13 mouse cellular contexts compared by ENCODE assay signal in genomic region chr1:172018336-172019311, GRCm38 (mm10). TPM values are rescaled to one million over a fixed set of nuclear protein-coding genes. Genes with fewer than 3 reads are reported as not detected.
DNase-seq lines count a peak whose midpoint lies in the region; ATAC-seq lines count a peak whose summit lies in the region.
"Had no signal": no experiment of that assay in that cellular context is flagged by ENCODE, and none has a peak within 500 bp of the region (broad histone marks: within the 10 kb centered on the region; RNA-seq: fewer than 3 reads in every experiment).

No protein-coding gene starts in this region.

- H3K4me2 ChIP-seq in forebrain, embryonic 11.5 days (ENCODE audit: low read depth, low read length, severe bottlenecking) = peak overlapping the region; percentile 9; the same call in 1 of the 2 replicates
- H3K4me2 ChIP-seq in intestine, embryonic 14.5 days (ENCODE audit: low read length) = no peak overlapping the region
- peak overlapping the region; percentile 43 for H3K4me2 ChIP-seq in neural tube, embryonic 13.5 days

- no peaks in the 10 kb centered on the region for H3K9me3 ChIP-seq in embryonic facial prominence, embryonic 10.5 days
- no peaks in the 10 kb centered on the region for H3K9me3 ChIP-seq in forebrain, embryonic 11.5 days (ENCODE audit: control insufficient read depth, low read length)
- H3K9me3 ChIP-seq in intestine, embryonic 14.5 days (ENCODE audit: control insufficient read depth, low read length) = no peaks in the 10 kb centered on the region
- H3K9me3 ChIP-seq in neural tube, embryonic 13.5 days = no peaks in the 10 kb centered on the region

- H3K4me3 ChIP-seq in embryonic facial prominence, embryonic 10.5 days = 0 out of 2 replicates have a peak overlapping the region, but pooled peaks have one; percentile 21
- no peak overlapping the region for H3K4me3 ChIP-seq in forebrain, embryonic 11.5 days (ENCODE audit: low read depth, low read length)
- H3K4me3 ChIP-seq in intestine, embryonic 14.5 days (ENCODE audit: low read depth, low read length) = no peak overlapping the region
- no peak overlapping the region for H3K4me3 ChIP-seq in neural tube, embryonic 13.5 days
- H3K4me3 ChIP-seq: myocyte had no signal

- WGBS in embryonic facial prominence, embryonic 10.5 days = 81% methylated on average over 9 of the region's 9 CpGs
- WGBS in forebrain, embryonic 11.5 days = 82% methylated on average over 9 of the region's 9 CpGs
- WGBS in intestine, embryonic 14.5 days = 83% methylated on average over 9 of the region's 9 CpGs
- 59% methylated on average over 9 of the region's 9 CpGs for WGBS in neural tube, embryonic 13.5 days

- H3K36me3 ChIP-seq in embryonic facial prominence, embryonic 10.5 days (replicated peaks) = peaks cover 60% of the 10 kb centered on the region
- no peaks in the 10 kb centered on the region for H3K36me3 ChIP-seq in forebrain, embryonic 11.5 days (ENCODE audit: control insufficient read depth, insufficient read depth, low read length)
- 0 out of 2 replicates have a peak, but pooled peaks cover 3% of the 10 kb centered on the region for H3K36me3 ChIP-seq in intestine, embryonic 14.5 days (ENCODE audit: control insufficient read depth, insufficient read depth, low read length)
- peaks cover 4% of the 10 kb centered on the region for H3K36me3 ChIP-seq in neural tube, embryonic 13.5 days

- H3K27me3 ChIP-seq in embryonic facial prominence, embryonic 10.5 days (replicated peaks; ENCODE audit: low read depth, poor library complexity, severe bottlenecking) = no peaks in the 10 kb centered on the region
- H3K27me3 ChIP-seq in forebrain, embryonic 11.5 days (ENCODE audit: control insufficient read depth, insufficient read depth, low read length) = no peaks in the 10 kb centered on the region
- H3K27me3 ChIP-seq in intestine, embryonic 14.5 days (replicated peaks; ENCODE audit: control insufficient read depth, insufficient read depth, low read length) = no peaks in the 10 kb centered on the region
- H3K27me3 ChIP-seq in neural tube, embryonic 13.5 days = no peaks in the 10 kb centered on the region

- ATAC-seq in forebrain, embryonic 11.5 days (replicated peaks; ENCODE audit: low FRiP score) = no peak
- ATAC-seq in intestine, embryonic 14.5 days (replicated peaks; ENCODE audit: low FRiP score, low TSS enrichment, low read depth) = peak; percentile 68
- no peak for ATAC-seq in neural tube, embryonic 13.5 days (ENCODE audit: low read depth)

- peak overlapping the region; percentile 78 for H3K27ac ChIP-seq in embryonic facial prominence, embryonic 10.5 days (replicated peaks)
- H3K27ac ChIP-seq in forebrain, embryonic 11.5 days (ENCODE audit: low read depth, low read length) = peak overlapping the region; percentile 97
- no peak overlapping the region for H3K27ac ChIP-seq in intestine, embryonic 14.5 days (ENCODE audit: low read depth)
- H3K27ac ChIP-seq in neural tube, embryonic 13.5 days (replicated peaks) = peak overlapping the region; percentile 93

- DNase-seq in embryonic facial prominence, embryonic 10.5 days (ENCODE audit: low spot score) = no peak
- DNase-seq in forebrain, embryonic 11.5 days (ENCODE audit: low spot score) = peak; percentile 51
- DNase-seq in intestine, embryonic 14.5 days (ENCODE audit: low spot score) = no peak
- no peak for DNase-seq in ovary, postnatal 36 days (ENCODE audit: low spot score)
- no peak for DNase-seq in adrenal gland, postnatal 14 days
- no peak for DNase-seq in left cerebral cortex, adult 8-10 months (ENCODE audit: low spot score in 2 of 2)
- DNase-seq: heart, postnatal 10 days; kidney, postnatal 14 days; right cerebral cortex, postnatal 14 days had no signal

- no peak overlapping the region; the same call in 1 of the 2 replicates for H3K9ac ChIP-seq in forebrain, embryonic 11.5 days (ENCODE audit: low read length)
- no peak overlapping the region for H3K9ac ChIP-seq in intestine, embryonic 14.5 days (ENCODE audit: low read length)
- no peak overlapping the region for H3K9ac ChIP-seq in neural tube, embryonic 13.5 days

- H3K4me1 ChIP-seq in embryonic facial prominence, embryonic 10.5 days = peaks cover 91% of the 10 kb centered on the region
- H3K4me1 ChIP-seq in forebrain, embryonic 11.5 days (replicated peaks; ENCODE audit: control insufficient read depth, insufficient read depth, low read length) = peaks cover 61% of the 10 kb centered on the region
- peaks cover 32% of the 10 kb centered on the region for H3K4me1 ChIP-seq in intestine, embryonic 14.5 days (replicated peaks; ENCODE audit: control insufficient read depth, insufficient read depth, low read length)
- H3K4me1 ChIP-seq in neural tube, embryonic 13.5 days (replicated peaks) = peaks cover 97% of the 10 kb centered on the region

RNA-seq across cellular contexts. Expression of gene Vangl2, which starts 9.6 kb away (rescaled TPM):
- 28.3 and 35.3 TPM in 2 replicates for polyA plus RNA-seq in embryonic facial prominence, embryonic 10.5 days (2016; fragmentation: Nextera tagmentation; extraction: Ambion mirVana)
- polyA plus RNA-seq in forebrain, embryonic 11.5 days (2014; fragmentation: Nextera tagmentation; extraction: Ambion mirVana) = 47.0 and 49.3 TPM in 2 replicates
- polyA plus RNA-seq in intestine, embryonic 14.5 days (2014; fragmentation: Nextera tagmentation; extraction: Ambion mirVana) = 13.9 and 15.4 TPM in 2 replicates
- 46.8 and 50.5 TPM in 2 replicates for polyA plus RNA-seq in neural tube, embryonic 13.5 days (2015; fragmentation: Nextera tagmentation; extraction: Ambion mirVana)
- 4.6 and 6.8 TPM in 2 replicates for total RNA-seq in adrenal gland, postnatal 14 days (2021)
- total RNA-seq in left cerebral cortex, adult 8-10 months (2022) = 10 to 100 TPM; 12.9 to 17.1 (median 15.9) TPM

RNA-seq across cellular contexts. Expression of gene Nhlh1, which starts 38.7 kb away (rescaled TPM):
- 4.1 and 4.7 TPM in 2 replicates for polyA plus RNA-seq in embryonic facial prominence, embryonic 10.5 days (2016; fragmentation: Nextera tagmentation; extraction: Ambion mirVana)
- polyA plus RNA-seq in forebrain, embryonic 11.5 days (2014; fragmentation: Nextera tagmentation; extraction: Ambion mirVana) = 6.0 and 7.6 TPM in 2 replicates
- polyA plus RNA-seq in intestine, embryonic 14.5 days (2014; fragmentation: Nextera tagmentation; extraction: Ambion mirVana) = not detected in 2 replicates
- polyA plus RNA-seq in neural tube, embryonic 13.5 days (2015; fragmentation: Nextera tagmentation; extraction: Ambion mirVana) = 10.4 and 10.8 TPM in 2 replicates
- not detected in 2 replicates for total RNA-seq in adrenal gland, postnatal 14 days (2021)
- total RNA-seq in left cerebral cortex, adult 8-10 months (2022) = under 1 TPM; 0.14 to 0.70 (median 0.24) TPM
- total RNA-seq: gastrocnemius, adult 18-20 months; heart, postnatal 10 days; MEL had no signal
